Mouse (Mus musculus) embryo, embryonic 11.5 days (tissue): ENCODE results near the gene Atp2a3.
A peak's percentile ranks its signal among the peaks of the same experiment; 100 is the strongest.

Experiments used
- DNase-seq: peaks from one replicate; pipeline ENCODE4 v3.0.0-alpha.2; 2012; ENCODE audit warnings: low read depth, low spot score

Gene Atp2a3

GRCm38 (mm10) chr11:73001029-73001428 is 40.1 kb downstream of the Atp2a3 start:
- peak; percentile 49 for DNase-seq

DNA sequence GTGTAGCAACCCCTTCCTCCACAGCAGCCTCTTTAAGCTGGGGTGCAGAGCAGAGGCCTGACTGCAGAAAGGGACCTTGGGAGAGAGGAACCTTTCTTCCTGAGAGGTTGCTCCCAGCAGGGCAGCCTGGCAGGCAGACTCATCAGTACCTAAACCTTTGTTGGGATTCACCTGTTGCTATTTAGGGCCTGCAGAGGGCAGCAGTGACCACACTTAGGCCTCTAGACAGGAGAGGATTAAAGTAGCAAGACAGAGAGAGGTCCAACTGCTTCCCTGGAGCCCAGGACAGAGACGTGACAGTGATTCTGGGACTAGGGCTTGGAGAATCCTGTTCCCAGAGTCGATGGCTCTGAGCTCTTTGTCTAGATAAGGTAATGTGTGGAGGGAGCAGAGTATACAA is 45.4 kb downstream of the Atp2a3 start:
- peak; percentile 72 for DNase-seq

DNA sequence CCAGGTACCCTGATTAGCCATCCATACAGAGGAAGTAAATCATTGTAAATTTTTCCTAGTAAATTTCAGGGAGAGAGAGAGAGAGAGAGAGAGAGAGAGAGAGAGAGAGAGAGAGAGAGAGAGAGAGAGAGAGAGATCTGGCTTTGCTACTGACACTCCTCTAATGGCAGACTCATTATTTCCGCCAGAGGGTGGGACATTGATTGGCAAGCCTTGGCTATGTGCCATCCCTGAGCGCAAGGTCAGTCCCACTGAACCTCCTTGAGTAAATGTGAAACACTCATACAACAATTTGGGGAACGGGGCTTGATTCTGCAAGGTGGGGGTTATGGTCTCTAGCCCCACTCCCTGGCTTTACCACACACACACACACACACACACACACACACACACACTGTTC is 46.1 kb downstream of the Atp2a3 start:
- no peak for DNase-seq

DNA sequence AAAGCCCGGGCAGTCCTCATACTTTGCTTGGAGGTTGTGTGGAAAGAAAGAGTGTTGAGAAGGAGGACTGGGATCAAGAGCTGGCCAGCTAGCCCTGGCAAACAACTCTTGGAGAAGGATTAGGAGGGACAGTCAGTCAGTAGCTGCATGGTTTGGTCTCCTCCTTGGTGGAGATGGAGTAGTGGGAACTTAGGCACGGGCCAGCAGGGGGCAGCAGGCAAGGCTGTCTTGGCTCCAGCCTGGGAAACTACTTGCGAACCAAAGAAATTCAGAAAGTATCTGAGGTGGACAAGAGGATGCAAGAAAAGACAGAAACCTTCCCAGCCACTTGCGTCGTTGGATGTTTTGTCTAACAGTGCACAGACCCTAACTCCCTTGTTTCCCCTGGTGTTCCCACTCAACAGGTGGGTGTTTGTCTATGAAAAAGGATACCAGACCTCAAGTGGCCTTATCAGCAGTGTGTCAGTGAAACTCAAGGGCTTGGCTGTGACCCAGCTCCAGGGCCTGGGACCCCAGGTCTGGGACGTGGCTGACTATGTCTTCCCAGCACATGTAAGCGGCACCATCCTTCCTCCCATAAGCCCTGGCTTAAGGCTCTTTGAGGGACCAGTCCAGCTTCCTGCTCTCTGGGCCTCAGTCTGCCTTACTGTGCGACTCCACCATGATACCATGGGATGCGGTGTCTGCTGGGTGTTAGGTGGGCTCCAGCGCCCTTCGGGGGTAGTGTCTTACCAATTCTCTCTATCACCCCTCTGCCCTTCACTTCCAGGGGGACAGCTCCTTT is 46.9 kb downstream of the Atp2a3 start:
- peak; percentile 39 for DNase-seq

GRCm38 (mm10) chr11:73008826-73009225 is 47.9 kb downstream of the Atp2a3 start:
- no peak for DNase-seq

GRCm38 (mm10) chr11:73009531-73010274 is 48.7 kb downstream of the Atp2a3 start:
- no peak for DNase-seq

DNA sequence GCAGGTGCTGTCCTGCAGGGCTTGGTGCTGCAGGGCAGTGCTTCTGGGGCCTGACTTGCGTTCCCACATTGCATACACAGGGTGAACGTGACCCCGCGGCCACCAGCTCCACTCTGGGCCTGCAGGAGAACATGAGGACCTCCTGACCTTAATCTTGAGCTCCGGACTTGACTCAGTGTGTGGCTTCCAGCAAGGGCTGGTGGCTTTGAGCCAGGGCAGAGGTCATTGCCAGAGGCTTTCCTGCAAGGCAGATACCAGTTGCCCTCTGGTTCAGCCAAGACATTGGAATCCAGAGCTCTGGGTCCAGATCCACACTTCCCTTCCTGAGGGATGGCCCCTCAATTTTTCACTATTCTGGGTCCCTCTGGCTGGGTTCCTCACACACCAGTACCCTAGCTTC is 53.0 kb downstream of the Atp2a3 start:
- DNase-seq = no peak

DNA sequence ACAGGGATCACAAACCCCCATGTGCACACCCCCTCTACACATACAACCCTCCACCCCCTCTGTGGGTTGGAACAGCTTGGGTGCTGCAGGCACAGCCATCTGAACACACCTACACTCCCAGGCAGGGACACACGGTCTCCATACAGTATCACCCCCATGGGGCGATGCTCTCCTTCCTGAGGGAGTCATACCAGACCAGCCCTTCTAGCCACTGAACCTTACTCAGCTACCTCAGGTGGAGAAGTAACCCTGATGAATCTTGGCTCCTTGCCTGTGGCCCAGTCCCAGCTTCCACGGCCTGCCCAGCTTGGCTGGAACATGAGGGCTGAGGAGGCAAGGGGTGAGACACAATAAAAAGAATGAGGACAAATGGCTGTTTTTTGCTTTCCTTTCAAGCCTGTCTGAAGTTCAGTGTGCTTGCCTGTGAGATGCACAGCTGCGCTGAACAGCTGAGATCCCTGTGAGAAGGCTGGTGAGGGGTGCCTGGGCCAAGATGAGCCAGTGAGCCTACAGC is 53.9 kb downstream of the Atp2a3 start:
- no peak for DNase-seq

DNA sequence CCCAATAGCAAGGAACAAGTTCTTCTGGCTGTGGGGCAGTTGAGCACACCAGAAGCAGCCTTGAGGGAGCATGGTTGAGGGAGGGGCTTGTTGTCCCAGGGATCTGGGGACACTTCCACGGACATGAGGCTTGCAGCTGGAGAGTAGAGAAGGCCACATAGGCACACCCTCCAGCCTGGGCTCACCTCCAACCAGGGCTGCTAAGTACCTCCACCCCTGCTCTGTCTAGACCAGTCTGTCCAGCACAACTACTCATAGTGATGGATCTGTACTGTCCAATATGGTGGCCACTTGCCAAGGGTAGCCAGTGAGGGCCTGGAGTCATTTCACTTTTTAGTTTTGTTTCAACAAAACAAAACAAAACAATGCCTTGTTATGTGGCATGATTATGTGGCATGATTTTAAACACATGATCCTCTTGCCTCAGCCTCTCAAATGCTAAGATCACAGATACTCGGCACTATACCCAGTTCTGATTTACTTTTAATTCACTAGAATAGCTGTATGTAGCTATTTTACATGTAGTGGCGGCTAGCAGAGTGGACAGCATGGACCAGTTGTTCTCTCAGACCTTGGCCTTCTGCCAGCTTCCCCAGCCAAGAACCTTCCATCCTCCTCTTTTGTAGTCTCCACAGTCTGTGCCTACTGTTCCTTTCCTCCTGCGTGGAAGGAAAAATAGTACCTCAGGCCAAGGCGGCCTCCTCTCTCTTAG is 54.6 kb downstream of the Atp2a3 start:
- no peak for DNase-seq

- DNase-seq = no peak
Observed at GRCm38 (mm10) chr11:73016103-73016420, 55.1 kb downstream of the Atp2a3 start.

DNA sequence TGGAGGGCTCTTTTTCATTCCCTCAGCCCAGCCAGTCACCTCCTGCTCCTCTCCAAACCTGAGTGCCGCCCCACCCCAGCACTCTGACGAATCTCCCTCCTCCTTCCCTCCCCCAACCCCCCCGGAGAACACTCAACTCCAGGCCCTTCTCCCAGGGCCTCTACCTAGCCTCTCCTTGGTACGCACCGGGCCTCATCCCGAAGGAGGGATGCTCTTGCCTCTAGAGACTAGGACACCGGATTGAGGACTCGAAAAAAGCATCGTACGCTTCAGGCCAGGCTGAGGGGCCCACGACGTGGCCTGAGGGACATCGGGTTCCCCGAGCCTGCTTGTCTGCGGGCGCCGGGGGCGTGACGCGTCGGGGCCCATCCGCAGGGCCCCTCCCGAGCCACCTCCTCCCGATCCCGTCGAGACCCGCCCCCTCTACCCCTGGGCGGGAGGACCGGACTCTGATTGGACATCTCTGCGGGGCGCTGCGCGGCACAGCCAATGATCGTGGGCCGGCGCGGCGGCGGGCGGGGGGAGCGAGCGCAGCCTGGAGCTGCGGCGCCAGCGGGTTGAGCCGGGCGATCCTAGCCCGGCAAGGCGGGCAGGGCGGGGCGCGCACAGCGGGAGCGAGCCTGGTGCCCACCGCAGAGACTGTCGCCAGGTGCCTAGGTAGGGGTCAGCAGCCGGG is 57.6 kb downstream of the Atp2a3 start, which contains the start of gene Camkk1:
Gene Camkk1 (plus strand): TSS at position 538 of the 676 bp plus-strand sequence.
- peak; percentile 86 for DNase-seq

GRCm38 (mm10) chr11:73019147-73019795 is 58.3 kb downstream of the Atp2a3 start:
- DNase-seq = no peak

GRCm38 (mm10) chr11:73020953-73021800 is 60.2 kb downstream of the Atp2a3 start:
- DNase-seq = no peak

DNA sequence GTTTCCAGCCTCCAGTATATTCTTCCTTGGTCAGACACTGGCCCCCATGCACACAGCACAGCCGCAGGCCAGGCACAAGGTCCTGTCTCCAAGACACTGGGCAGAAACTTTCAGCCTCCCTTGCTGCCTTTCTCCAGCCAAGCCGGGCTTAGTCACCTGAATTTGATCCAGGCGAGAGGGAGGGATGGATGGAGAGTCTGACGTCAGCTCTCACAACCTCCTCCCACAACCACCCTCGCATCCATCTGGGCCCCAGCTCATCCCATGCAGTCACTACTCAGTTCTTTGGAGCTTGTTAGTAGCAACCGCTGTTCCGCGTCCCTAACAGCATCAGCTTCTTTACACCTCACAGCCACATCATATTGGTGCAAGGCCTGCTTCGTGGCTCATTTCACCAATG is 62.1 kb downstream of the Atp2a3 start:
- no peak for DNase-seq

GRCm38 (mm10) chr11:73023827-73024226 is 62.9 kb downstream of the Atp2a3 start:
- DNase-seq = no peak

GRCm38 (mm10) chr11:73024236-73024904 is 63.4 kb downstream of the Atp2a3 start:
- DNase-seq = no peak

DNA sequence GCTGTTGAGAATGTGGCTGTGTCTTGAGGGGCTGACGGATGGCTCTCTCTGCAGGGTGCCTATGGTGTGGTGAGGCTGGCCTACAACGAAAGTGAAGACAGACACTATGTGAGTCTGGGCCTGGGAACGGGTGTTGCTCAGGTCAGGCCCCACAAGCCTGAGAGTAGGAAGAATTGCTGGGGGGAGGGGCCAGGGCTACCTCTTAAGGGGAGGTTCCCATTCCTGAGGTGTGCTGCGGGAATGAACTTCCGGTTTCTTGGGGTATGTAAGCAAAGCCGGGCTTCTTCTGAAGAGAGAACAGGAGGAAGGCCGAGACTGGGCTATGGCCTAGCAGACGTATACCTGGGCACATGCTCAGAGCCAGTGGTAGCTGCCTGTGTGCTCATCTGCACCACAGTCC is 66.0 kb downstream of the Atp2a3 start:
- no peak for DNase-seq

GRCm38 (mm10) chr11:73030821-73031498 is 70.0 kb downstream of the Atp2a3 start:
- peak; percentile 78 for DNase-seq

GRCm38 (mm10) chr11:73031536-73031935 is 70.6 kb downstream of the Atp2a3 start:
- DNase-seq = no peak
